Mouse (Mus musculus) spleen, adult 2 months (tissue): ENCODE data around the gene Tmem104. TPM values are rescaled to one million over a fixed set of nuclear protein-coding genes. Genes with fewer than 3 reads are reported as not detected.

Experiments used
- DNase-seq, 2 experiments: peaks; one replicate each; pipeline versions ENCODE4 v3.0.0 to v3.0.0-alpha.2; 2012 to 2021; ENCODE audit warnings: low spot score in 2 of 2, low read depth in 1 of 2
- H3K27ac ChIP-seq: fragments of 200-500 bp; 2 replicates; pipeline ENCODE4 v1.5.1; 2012; ENCODE audit warnings: low read length, inconsistent platforms; ENCODE audit not compliant: insufficient read depth
- H3K27me3 ChIP-seq: fragments of 200-500 bp; 2 replicates; pipeline ENCODE4 v1.6.1; 2012; ENCODE audit warnings: mild to moderate bottlenecking, moderate library complexity, low read length, inconsistent platforms; ENCODE audit not compliant: control insufficient read depth, insufficient read depth
- H3K36me3 ChIP-seq: fragments of 200-500 bp; 2 replicates; pipeline ENCODE4 v1.6.1; 2012; ENCODE audit warnings: mild to moderate bottlenecking, low read length, inconsistent platforms; ENCODE audit not compliant: control insufficient read depth, insufficient read depth
- H3K4me1 ChIP-seq: fragments of 200-500 bp; 2 replicates; pipeline ENCODE4 v1.6.1; 2011; ENCODE audit warnings: inconsistent platforms; ENCODE audit not compliant: control insufficient read depth, insufficient read depth, insufficient read length
- H3K4me3 ChIP-seq: fragments of 200-500 bp; 2 replicates; pipeline ENCODE4 v1.5.1; 2011; ENCODE audit warnings: mild to moderate bottlenecking, inconsistent platforms; ENCODE audit not compliant: insufficient read depth, insufficient read length; ENCODE audit errors: extremely low read depth
- CTCF ChIP-seq: fragments of 200-500 bp; IDR thresholded peaks from 2 replicates; pipeline ENCODE4 v1.5.1; 2011; ENCODE audit warnings: mild to moderate bottlenecking, inconsistent platforms; ENCODE audit not compliant: insufficient read depth, insufficient read length, insufficient replicate concordance; ENCODE audit errors: extremely low read depth
- POLR2A ChIP-seq: fragments of 200-500 bp; IDR thresholded peaks from 2 replicates; pipeline ENCODE4 v1.6.1; 2011; ENCODE audit warnings: low read depth, low read length, inconsistent platforms
- WGBS: fragments of 180-500 bp; shearing (Covaris S2); methylation state at CpG from one replicate; pipeline ENCODE4 v1.1.7; 2018; 5-methylcytosine and 5-hydroxymethylcytosine counted together
- polyA plus RNA-seq: library from polyadenylated mRNA; depleted of rRNA; stranded (reverse); fragments of >200 nt; gene quantifications from 2 replicates; pipeline ENCODE4 v1.2.3, GENCODE M21; 2012

The Tmem104 gene
- polyA plus RNA-seq, 1 experiment = 16.5 TPM

DNA sequence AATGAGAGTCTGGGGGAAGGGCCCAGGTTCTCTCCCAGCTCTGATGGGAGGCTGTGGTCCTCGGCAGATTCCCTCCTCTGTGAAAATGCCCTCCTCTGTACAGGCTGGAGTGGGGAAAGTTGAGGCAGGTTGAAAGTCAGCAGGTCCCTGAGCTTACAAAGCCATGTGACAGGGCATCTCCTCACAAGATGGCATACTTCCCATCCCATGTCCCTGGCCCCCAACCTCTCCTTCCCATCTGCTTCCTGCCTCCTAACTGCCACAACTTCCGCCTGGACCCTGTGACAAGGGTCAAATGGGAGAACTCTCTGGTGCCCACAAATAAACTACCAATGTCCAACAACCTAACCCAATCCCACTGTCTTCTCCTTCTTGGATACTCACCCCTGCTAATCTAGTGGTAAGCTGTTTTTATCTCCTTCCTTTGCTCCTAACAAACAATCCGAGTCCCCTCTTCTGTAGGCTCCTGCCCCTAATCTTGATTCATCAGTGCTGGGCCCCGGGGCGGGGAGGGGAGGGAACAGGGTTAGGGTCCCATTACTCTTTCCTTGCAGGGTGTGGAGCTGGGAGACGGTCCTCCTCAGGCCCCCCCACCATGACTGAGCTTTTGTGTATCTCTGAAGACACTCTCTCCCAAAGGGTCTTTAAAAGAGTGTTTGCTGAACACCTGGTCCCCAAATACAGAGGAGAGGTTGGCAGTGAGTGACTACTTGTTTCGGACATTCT lies 77.0 kb downstream of the Tmem104 start:
- Histone ChIP-seq H3K27me3 (peaks cover 22% of the 10 kb centered on the region), H3K27ac (no peak overlapping the region), H3K4me3 (no peak overlapping the region), H3K4me1 (peaks cover 3% of the 10 kb centered on the region; the same call in 1 of the 2 replicates), H3K36me3 (peaks cover 7% of the 10 kb centered on the region)
- TF ChIP-seq POLR2A = no peak
- 75% methylated on average over 7 of the region's 7 CpGs for WGBS
- DNase-seq = no peak

DNA sequence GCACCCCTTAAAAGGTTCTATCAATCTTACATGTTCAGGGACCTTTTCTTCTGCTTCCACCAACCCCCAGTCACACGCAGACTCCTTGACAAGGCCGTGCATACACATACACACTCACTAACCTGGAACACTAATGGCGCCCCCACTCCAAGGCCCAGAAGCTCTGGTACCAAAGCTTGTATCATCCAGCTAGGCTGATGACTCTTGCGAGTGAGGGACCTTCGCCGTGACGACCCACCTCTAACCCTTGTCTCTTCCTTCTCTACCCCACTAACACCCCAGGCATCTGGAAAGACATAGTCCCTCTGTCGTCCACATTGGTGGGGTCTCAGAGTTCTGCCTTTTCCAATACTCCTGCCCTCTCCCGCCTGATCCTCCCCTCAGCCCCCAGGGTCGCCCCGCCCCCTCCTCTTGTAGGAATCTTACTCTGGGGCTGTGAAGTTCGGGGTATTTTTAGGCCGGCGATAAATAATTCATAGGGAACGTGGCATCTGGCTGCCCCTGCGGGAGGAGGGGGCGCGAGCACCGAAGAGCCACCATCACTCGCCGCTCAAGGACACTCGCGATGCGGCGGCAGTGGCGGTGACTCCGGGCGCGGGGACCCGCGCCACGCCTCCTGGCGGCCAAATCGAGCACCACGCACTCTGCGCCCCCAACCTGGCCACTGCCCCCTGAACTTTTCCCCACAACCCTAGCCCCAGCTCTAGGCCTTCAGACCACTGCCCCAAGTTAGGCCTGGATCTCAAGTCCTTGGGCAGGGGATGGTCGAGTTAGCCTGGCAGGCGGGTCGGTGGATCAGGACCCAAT lies 77.8 kb downstream of the Tmem104 start:
- WGBS = 16% methylated on average over 38 of the region's 39 CpGs
- Histone ChIP-seq H3K4me1 (peaks cover 3% of the 10 kb centered on the region; the same call in 1 of the 2 replicates), H3K27me3 (peaks cover 22% of the 10 kb centered on the region), H3K36me3 (peaks cover 10% of the 10 kb centered on the region), H3K27ac (no peak overlapping the region), H3K4me3 (no peak overlapping the region)
- no peak for DNase-seq
- TF ChIP-seq POLR2A (no peak), CTCF (peak; percentile 53; the same call in 1 of the 2 replicates)

DNA sequence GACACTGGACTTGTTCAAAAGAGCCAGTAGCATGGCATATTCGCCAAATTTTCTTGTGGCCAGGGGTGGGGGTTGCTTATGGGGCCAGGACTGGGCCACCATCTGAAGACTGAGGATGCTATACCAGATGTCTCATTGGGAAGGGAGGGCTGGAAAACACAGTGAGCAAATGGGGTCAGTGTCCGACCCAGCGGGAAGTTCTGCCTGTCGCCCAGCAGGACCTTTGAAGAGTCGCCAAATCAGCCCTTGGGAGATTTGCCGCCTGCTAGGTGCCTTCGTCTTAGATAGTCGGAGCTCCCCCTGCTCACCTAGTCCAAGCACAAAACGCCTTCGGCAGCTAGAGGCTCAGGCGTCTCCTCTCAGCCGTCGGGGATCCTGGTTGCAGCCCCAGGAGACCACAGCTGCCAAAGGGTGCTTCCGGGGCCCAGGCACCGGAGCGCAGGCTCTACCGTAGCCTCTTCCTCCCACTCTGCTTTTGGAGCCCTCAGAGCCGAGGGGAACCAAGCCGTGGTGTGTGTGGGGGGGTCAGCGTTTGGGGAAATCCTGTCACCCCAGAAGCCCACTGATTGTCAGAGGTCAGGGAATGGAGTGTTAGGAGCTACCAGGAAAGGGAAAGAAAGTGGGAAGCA lies 78.6 kb downstream of the Tmem104 start:
- 6% methylated on average over 20 of the region's 20 CpGs for WGBS
- TF ChIP-seq CTCF (no peak), POLR2A (no peak)
- peaks cover 22% of the 10 kb centered on the region for H3K27me3 ChIP-seq

DNA sequence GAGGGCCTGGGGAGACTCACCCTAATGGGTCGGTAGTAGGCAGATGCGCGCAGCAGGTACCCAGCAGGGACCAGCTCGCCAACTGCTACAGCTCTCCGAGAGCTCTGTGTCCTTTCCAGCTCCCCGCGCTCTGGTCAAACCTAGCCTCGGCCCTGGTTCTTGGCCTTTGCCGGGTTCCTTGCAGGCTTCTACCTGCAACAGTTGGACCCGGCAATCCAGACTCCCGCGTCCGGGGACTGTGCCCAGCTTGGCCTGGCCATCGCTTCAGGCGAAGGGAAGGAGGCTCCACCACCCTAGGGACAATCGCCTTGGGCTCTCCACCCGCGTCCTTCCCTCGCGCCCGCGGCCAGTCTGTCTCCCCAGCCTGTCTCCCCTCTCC lies 79.1 kb downstream of the Tmem104 start:
- WGBS = 7% methylated on average over 22 of the region's 22 CpGs
- Histone ChIP-seq H3K27me3 (peaks cover 22% of the 10 kb centered on the region), H3K4me3 (0 out of 2 replicates have a peak overlapping the region, but pooled peaks have one; percentile 11), H3K27ac (no peak overlapping the region), H3K36me3 (peaks cover 13% of the 10 kb centered on the region), H3K4me1 (peaks cover 3% of the 10 kb centered on the region; the same call in 1 of the 2 replicates)
- no peak for TF ChIP-seq CTCF
- no peak for TF ChIP-seq POLR2A
- DNase-seq = no peak

More for the DNA sequence above, 78.6 kb downstream of the Tmem104 start:
- no peak for DNase-seq
- Histone ChIP-seq H3K4me3 (peak overlapping the region; percentile 11; the same call in 1 of the 2 replicates), H3K36me3 (peaks cover 10% of the 10 kb centered on the region), H3K27ac (no peak overlapping the region), H3K4me1 (peaks cover 3% of the 10 kb centered on the region; the same call in 1 of the 2 replicates)

DNA sequence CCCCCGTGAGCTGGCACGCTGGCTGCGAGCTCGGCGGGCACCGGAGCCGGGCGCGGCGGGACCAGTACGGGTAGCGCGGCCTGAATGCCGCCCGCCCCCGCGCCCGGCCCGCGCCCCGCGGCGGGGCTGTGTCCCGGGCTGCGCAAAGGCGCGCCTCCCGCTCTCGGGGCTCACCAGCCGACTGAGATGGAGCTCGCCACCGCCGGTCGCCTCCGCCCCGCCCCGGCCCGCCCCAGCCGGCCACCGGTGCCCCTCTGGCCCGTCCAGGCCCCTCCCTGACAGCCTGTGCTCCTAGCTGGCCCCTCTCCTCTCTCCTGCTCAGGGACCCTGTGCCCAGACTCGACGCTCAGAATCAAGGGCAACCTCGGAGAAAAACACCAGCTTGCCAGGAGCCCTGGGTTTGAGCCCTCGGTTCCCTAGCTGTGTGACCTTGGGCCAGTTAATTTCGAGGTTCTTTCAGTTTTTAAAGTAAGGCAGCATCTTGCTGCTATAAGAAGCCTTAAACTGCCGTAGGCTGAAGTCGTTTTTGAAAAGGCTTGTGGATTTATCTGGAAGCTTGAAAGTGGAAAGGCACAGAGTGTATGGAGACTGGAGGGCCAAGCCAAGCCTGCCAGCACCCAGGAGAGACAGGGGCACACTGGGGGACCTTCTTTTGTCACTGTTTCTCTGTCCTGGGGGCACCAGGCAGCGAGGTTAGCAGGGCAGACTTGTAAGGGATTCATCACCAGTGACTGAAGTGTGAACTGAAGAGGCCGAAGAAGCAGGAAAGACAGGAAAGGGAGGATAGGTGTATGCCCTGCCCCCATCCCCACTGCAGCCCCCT lies 80.0 kb downstream of the Tmem104 start, which contains the start of gene Grin2c:
Gene Grin2c, minus strand, starts transcription at position 183 of the 823 bp plus-strand sequence.
- H3K4me3 ChIP-seq = peak within 1 kb of the TSS; percentile 11; the same call in 1 of the 2 replicates
- peaks cover 15% of the 10 kb centered on the region for H3K36me3 ChIP-seq
- H3K27ac ChIP-seq = 0 out of 2 replicates have a peak within 1 kb of the TSS, but pooled peaks have one; percentile 16
- TF ChIP-seq CTCF (no peak), POLR2A (no peak)
- no peak for DNase-seq
- H3K27me3 ChIP-seq = peaks cover 22% of the 10 kb centered on the region
- WGBS = 15% methylated on average over 50 of the region's 50 CpGs
- H3K4me1 ChIP-seq = peaks cover 3% of the 10 kb centered on the region; the same call in 1 of the 2 replicates

DNA sequence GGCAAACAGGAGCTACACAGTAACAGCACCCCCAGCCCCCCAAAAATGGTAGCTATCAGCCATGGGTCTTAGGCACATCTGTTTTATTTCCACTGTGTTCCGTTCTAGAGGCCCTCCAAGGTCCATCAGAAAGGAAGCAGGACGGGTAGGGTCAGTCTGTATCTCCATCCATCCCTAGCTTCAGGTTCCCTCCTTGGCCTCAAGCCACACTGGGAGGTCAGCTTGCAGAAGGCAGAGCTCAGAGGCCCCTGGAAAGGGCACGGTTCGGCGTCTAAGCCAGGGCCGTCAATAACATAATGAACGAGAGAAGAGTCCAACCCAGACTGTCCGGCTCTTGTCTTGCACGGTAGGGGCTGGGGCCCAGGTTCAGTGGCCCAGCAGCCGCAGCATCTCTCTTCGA lies 80.7 kb downstream of the Tmem104 start:
- WGBS = 97% methylated on average over 11 of the region's 11 CpGs
- Histone ChIP-seq H3K36me3 (peaks cover 15% of the 10 kb centered on the region), H3K27ac (no peak overlapping the region), H3K27me3 (peaks cover 22% of the 10 kb centered on the region), H3K4me3 (no peak overlapping the region), H3K4me1 (peaks cover 3% of the 10 kb centered on the region; the same call in 1 of the 2 replicates)
- no peak for DNase-seq
- no peak for TF ChIP-seq CTCF
